Mouse (Mus musculus) embryonic stem cell, embryonic (primary cell): ENCODE results near the gene Ccdc33.

Source experiments
- CTCF ChIA-PET, 4 experiments: fragments of 300-600 bp in 2 of 4; fragments of 350-600 bp in 2 of 4; sonication (Branson Sonifier 250); formaldehyde crosslinking; loops; one replicate each; lab custom pipeline; 2022; ENCODE audit warnings: inconsistent platforms in 2 of 4; lab: Charles Lee
- POLR2A ChIA-PET, 4 experiments: fragments of 300-600 bp in 2 of 4; fragments of 350-600 bp in 2 of 4; sonication (Branson Sonifier 250); formaldehyde crosslinking; loops; one replicate each; lab custom pipeline; 2022; ENCODE audit warnings: antibody characterized with exemption in 4 of 4, inconsistent platforms in 1 of 4; lab: Charles Lee

Gene Ccdc33

GRCm38 (mm10) chr9:58085074-58085473 lies 33.5 kb downstream of the Ccdc33 start:
- POLR2A ChIA-PET, result interaction anchor here (0.6 to 2.1 kb wide), 12 partner anchors 12 to 421 kb away, joined by 3 to 6 read pairs (median 4); partner anchors contain the start of genes Islr (in 1 of the 4) and Islr2 (in 1 of the 4)

GRCm38 (mm10) chr9:58084586-58084985 lies 34.0 kb downstream of the Ccdc33 start:
- ChIA-PET POLR2A (interaction anchor here (0.6 to 2.1 kb wide), 12 partner anchors 12 to 421 kb away, joined by 3 to 6 read pairs (median 4); partner anchors contain the start of genes Islr (in 1 of the 4) and Islr2 (in 1 of the 4)), CTCF (interaction anchor here (0.5 to 1.8 kb wide), 10 partner anchors 11 to 436 kb away, joined by 3 to 14 read pairs (median 4); partner anchors contain the start of genes Islr (in 3 of the 4) and Islr2 (in 3 of the 4))

More at GRCm38 (mm10) chr9:58085074-58085473, 33.5 kb downstream of the Ccdc33 start:
- CTCF ChIA-PET, result interaction anchor here in 3 of 4 experiments (0.6 to 1.8 kb wide), 6 partner anchors 28 to 145 kb away, joined by 3 to 14 read pairs (median 4); partner anchors contain the start of genes Islr (in 2 of the 3) and Islr2 (in 2 of the 3)

- POLR2A ChIA-PET, result no interaction called here
Measured at GRCm38 (mm10) chr9:58074561-58074960, 44.1 kb downstream of the Ccdc33 start.

GRCm38 (mm10) chr9:58067546-58067945 lies 51.1 kb downstream of the Ccdc33 start:
- CTCF ChIA-PET, result interaction anchor here in 1 of 4 experiments (1.2 kb wide), 1 partner anchor 29 kb away, joined by 3 read pairs; no protein-coding TSS in a partner anchor
- POLR2A ChIA-PET, result interaction anchor here in 1 of 4 experiments (0.6 kb wide), 1 partner anchor 143 kb away, joined by 3 read pairs; no protein-coding TSS in a partner anchor

More at GRCm38 (mm10) chr9:58074561-58074960, 44.1 kb downstream of the Ccdc33 start:
- CTCF ChIA-PET, result interaction anchor here in 2 of 4 experiments (0.5 to 0.7 kb wide), 2 partner anchors 120 to 146 kb away, joined by 4 to 17 read pairs; no protein-coding TSS in a partner anchor

GRCm38 (mm10) chr9:58066731-58067095 lies 51.9 kb downstream of the Ccdc33 start:
- CTCF ChIA-PET, result interaction anchor here in 3 of 4 experiments (1.1 to 1.6 kb wide), 3 partner anchors 29 to 143 kb away, joined by 3 to 7 read pairs (median 3); partner anchors contain the start of genes Islr (in 1 of the 3) and Islr2 (in 1 of the 3)
- POLR2A ChIA-PET, result interaction anchor here in 1 of 4 experiments (1.1 kb wide), 1 partner anchor 11 kb away, joined by 3 read pairs; no protein-coding TSS in a partner anchor

- ChIA-PET CTCF (interaction anchor here in 3 of 4 experiments (0.6 to 1.6 kb wide), 4 partner anchors 28 to 144 kb away, joined by 3 to 7 read pairs (median 4); partner anchors contain the start of genes Islr (in 1 of the 3) and Islr2 (in 1 of the 3)), POLR2A (interaction anchor here in 2 of 4 experiments (0.6 to 1.1 kb wide), 2 partner anchors 11 to 19 kb away, joined by 3 read pairs; no protein-coding TSS in a partner anchor)
Measured at GRCm38 (mm10) chr9:58065977-58066730, 52.5 kb downstream of the Ccdc33 start.

GRCm38 (mm10) chr9:58065532-58065931 lies 53.1 kb downstream of the Ccdc33 start:
- POLR2A ChIA-PET, result interaction anchor here in 1 of 4 experiments (1.1 kb wide), 1 partner anchor 10 kb away, joined by 3 read pairs; no protein-coding TSS in a partner anchor
- CTCF ChIA-PET, result interaction anchor here in 1 of 4 experiments (1.6 kb wide), 1 partner anchor 139 kb away, joined by 7 read pairs; the partner anchor contains the start of genes Islr and Islr2

GRCm38 (mm10) chr9:58063531-58063930 lies 55.1 kb downstream of the Ccdc33 start, which contains the start of gene Stra6:
TSS of gene Stra6 (plus strand) at chr9:58063788.
- POLR2A ChIA-PET, result interaction anchor here in 2 of 4 experiments (0.6 to 1.5 kb wide), 2 partner anchors 14 to 297 kb away, joined by 4 read pairs; no protein-coding TSS in a partner anchor
- CTCF ChIA-PET, result interaction anchor here in 2 of 4 experiments (0.5 to 1.5 kb wide), 4 partner anchors 18 to 153 kb away, joined by 3 to 7 read pairs (median 4); no protein-coding TSS in a partner anchor

GRCm38 (mm10) chr9:58060677-58061667 lies 57.7 kb downstream of the Ccdc33 start:
- CTCF ChIA-PET, result interaction anchor here in 3 of 4 experiments (0.7 to 2.2 kb wide), 8 partner anchors 9 to 143 kb away, joined by 3 to 9 read pairs (median 4); partner anchors contain the start of genes Islr (in 3 of the 3) and Islr2 (in 3 of the 3)
- POLR2A ChIA-PET, result interaction anchor here in 2 of 4 experiments (0.6 to 1.5 kb wide), 3 partner anchors 10 to 186 kb away, joined by 3 to 4 read pairs (median 3); no protein-coding TSS in a partner anchor

GRCm38 (mm10) chr9:58059920-58060319 lies 58.7 kb downstream of the Ccdc33 start:
- ChIA-PET POLR2A (interaction anchor here in 2 of 4 experiments (0.6 to 1.5 kb wide), 4 partner anchors 9 to 187 kb away, joined by 3 to 4 read pairs (median 3); no protein-coding TSS in a partner anchor), CTCF (interaction anchor here in 2 of 4 experiments (1.4 to 2.2 kb wide), 4 partner anchors 8 to 144 kb away, joined by 5 to 9 read pairs (median 6); partner anchors contain the start of genes Islr (in 1 of the 2) and Islr2 (in 1 of the 2))

- ChIA-PET CTCF (interaction anchor here in 2 of 4 experiments (1.9 to 3.1 kb wide), 2 partner anchors 17 to 149 kb away, joined by 6 to 19 read pairs; partner anchors contain the start of genes Islr (in 1 of the 2) and Islr2 (in 1 of the 2)), POLR2A (interaction anchor here in 1 of 4 experiments (1.4 kb wide), 1 partner anchor 10 kb away, joined by 3 read pairs; no protein-coding TSS in a partner anchor)
Measured at GRCm38 (mm10) chr9:58055666-58056065, 63.0 kb downstream of the Ccdc33 start.

- ChIA-PET POLR2A (interaction anchor here in 2 of 4 experiments (0.6 to 4.6 kb wide), 7 partner anchors 13 to 194 kb away, joined by 3 to 17 read pairs (median 4); no protein-coding TSS in a partner anchor), CTCF (interaction anchor here (0.6 to 3.1 kb wide), 17 partner anchors 15 to 1810 kb away, joined by 3 to 19 read pairs (median 3); partner anchors contain the start of genes Islr (in 3 of the 4) and Islr2 (in 3 of the 4))
Measured at GRCm38 (mm10) chr9:58054032-58054431, 64.6 kb downstream of the Ccdc33 start.

- ChIA-PET CTCF (interaction anchor here (0.6 to 3.1 kb wide), 16 partner anchors 14 to 1809 kb away, joined by 3 to 19 read pairs (median 4); partner anchors contain the start of genes Islr (in 3 of the 4) and Islr2 (in 3 of the 4)), POLR2A (interaction anchor here in 2 of 4 experiments (0.6 to 4.6 kb wide), 6 partner anchors 16 to 195 kb away, joined by 3 to 17 read pairs (median 4); no protein-coding TSS in a partner anchor)
Measured at GRCm38 (mm10) chr9:58053544-58053943, 65.1 kb downstream of the Ccdc33 start.

GRCm38 (mm10) chr9:58053102-58053501 lies 65.5 kb downstream of the Ccdc33 start:
- CTCF ChIA-PET, result interaction anchor here (0.6 to 3.1 kb wide), 12 partner anchors 8 to 167 kb away, joined by 3 to 19 read pairs (median 4); partner anchors contain the start of genes Islr (in 4 of the 4) and Islr2 (in 4 of the 4)
- POLR2A ChIA-PET, result interaction anchor here in 2 of 4 experiments (0.8 to 4.6 kb wide), 4 partner anchors 123 to 195 kb away, joined by 3 to 17 read pairs (median 8); partner anchors contain the start of genes Islr (in 1 of the 2) and Islr2 (in 1 of the 2)

GRCm38 (mm10) chr9:58051937-58052336 lies 66.7 kb downstream of the Ccdc33 start:
- POLR2A ChIA-PET, result interaction anchor here in 2 of 4 experiments (0.6 to 4.6 kb wide), 11 partner anchors 10 to 168 kb away, joined by 3 to 17 read pairs (median 5); partner anchors contain the start of genes Islr (in 2 of the 2) and Islr2 (in 2 of the 2)
- CTCF ChIA-PET, result interaction anchor here (0.6 to 5.4 kb wide), 16 partner anchors 9 to 393 kb away, joined by 3 to 33 read pairs (median 6); partner anchors contain the start of genes Islr (in 3 of the 4) and Islr2 (in 3 of the 4)
